Mouse (Mus musculus) cortical plate, adult 2 months (tissue): Measurements from ENCODE around the gene Rdm1.

ENCODE experiments used
- CTCF ChIP-seq: fragments of 200-500 bp; IDR thresholded peaks from 2 replicates; pipeline ENCODE4 v1.5.1; 2011; ENCODE audit warnings: mild to moderate bottlenecking, control low read depth, low read length; ENCODE audit not compliant: insufficient read depth; ENCODE audit errors: extremely low read depth
- POLR2A ChIP-seq: fragments of 200-500 bp; IDR thresholded peaks from 2 replicates; pipeline ENCODE4 v1.6.1; 2011; ENCODE audit warnings: mild to moderate bottlenecking, low read length, control low read depth; ENCODE audit not compliant: insufficient read depth; ENCODE audit errors: extremely low read depth

GRCm38 (mm10) chr11:101615380-101615779, 11.6 kb upstream of the Rdm1 start:
- TF ChIP-seq POLR2A (no peak), CTCF (no peak)
